Mouse (Mus musculus) cerebellum, adult 9-11 months (tissue): ENCODE measurements at regions not wholly inside any gene's neighbourhood (a gene's known extent, or its start where the extent isn't known, plus 50 kb on each side); places are given as distances from the start of the nearest gene placed in this dataset.

Experiments
- DNase-seq: peaks from one replicate; pipeline ENCODE4 v3.0.0; 2022

GRCm38 (mm10) chr14:33865746-33866145 is 57.6 kb upstream of the Gdf10 start:
- no peak for DNase-seq

GRCm38 (mm10) chr14:33867674-33868073 is 55.7 kb upstream of the Gdf10 start:
- no peak for DNase-seq
